Mouse (Mus musculus) c-Kit-positive CD71-positive TER-119-positive erythroid progenitor cells, embryonic 14.5 days (primary cell): ENCODE measurements at regions not wholly inside any gene's neighbourhood (a gene's known extent, or its start where the extent isn't known, plus 50 kb on each side); places are given as distances from the start of the nearest gene placed in this dataset.
A peak's percentile ranks its signal among the peaks of the same experiment; 100 is the strongest.

Experiments
- DNase-seq: peaks from one replicate; pipeline ENCODE4 v3.0.0-alpha.2; 2013; ENCODE audit warnings: low spot score

- DNase-seq = no peak
Observed at GRCm38 (mm10) chr3:149358570-149359193, 368.3 kb upstream of the Adgrl2 start.

- DNase-seq = no peak
Observed at GRCm38 (mm10) chr3:149357903-149358569, 367.7 kb upstream of the Adgrl2 start.

GRCm38 (mm10) chr3:149357121-149357520 lies 366.8 kb upstream of the Adgrl2 start:
- no peak for DNase-seq

GRCm38 (mm10) chr3:149355362-149355761 lies 365.0 kb upstream of the Adgrl2 start:
- DNase-seq = no peak

- DNase-seq = no peak
Observed at GRCm38 (mm10) chr3:149353958-149354357, 363.6 kb upstream of the Adgrl2 start.

- no peak for DNase-seq
Observed at GRCm38 (mm10) chr3:149352546-149352945, 362.2 kb upstream of the Adgrl2 start.

- no peak for DNase-seq
Observed at GRCm38 (mm10) chr3:149349731-149350130, 359.4 kb upstream of the Adgrl2 start.

- DNase-seq = peak; percentile 4
Observed at GRCm38 (mm10) chr3:149349211-149349697, 358.9 kb upstream of the Adgrl2 start.

- DNase-seq = no peak
Observed at GRCm38 (mm10) chr3:149348459-149348971, 358.2 kb upstream of the Adgrl2 start.

GRCm38 (mm10) chr3:149347241-149347992 lies 357.1 kb upstream of the Adgrl2 start:
- DNase-seq = no peak

GRCm38 (mm10) chr3:149342511-149342910 lies 352.2 kb upstream of the Adgrl2 start:
- DNase-seq = no peak

GRCm38 (mm10) chr3:149339374-149339753 lies 349.0 kb upstream of the Adgrl2 start:
- no peak for DNase-seq

- no peak for DNase-seq
Observed at GRCm38 (mm10) chr3:149338684-149339373, 348.5 kb upstream of the Adgrl2 start.

- no peak for DNase-seq
Observed at GRCm38 (mm10) chr3:149335259-149335658, 344.9 kb upstream of the Adgrl2 start.

GRCm38 (mm10) chr3:149333607-149334006 lies 343.3 kb upstream of the Adgrl2 start:
- DNase-seq = no peak

GRCm38 (mm10) chr3:149333131-149333530 lies 342.8 kb upstream of the Adgrl2 start:
- no peak for DNase-seq

- no peak for DNase-seq
Observed at GRCm38 (mm10) chr3:149332105-149332504, 341.8 kb upstream of the Adgrl2 start.

GRCm38 (mm10) chr3:149331251-149331960 lies 341.1 kb upstream of the Adgrl2 start:
- no peak for DNase-seq

GRCm38 (mm10) chr3:149330716-149331115 lies 340.4 kb upstream of the Adgrl2 start:
- DNase-seq = no peak

- DNase-seq = no peak
Observed at GRCm38 (mm10) chr3:149330041-149330440, 339.7 kb upstream of the Adgrl2 start.

GRCm38 (mm10) chr3:149329615-149330014 lies 339.3 kb upstream of the Adgrl2 start:
- DNase-seq = no peak
